Mouse (Mus musculus) liver, embryonic 14.5 days (tissue): ENCODE results near the gene Smyd3. TPM values are rescaled to one million over a fixed set of nuclear protein-coding genes. Genes with fewer than 3 reads are reported as not detected.

Experiments used
- ATAC-seq: fragments of 200-750 bp; cut with Nextera tagmentation; 2 replicates; pipeline ENCODE4 v1.8.0; 2017; ENCODE audit warnings: moderate number of reproducible peaks, mild to moderate bottlenecking, moderate library complexity; ENCODE audit not compliant: insufficient read depth
- DNase-seq, 3 experiments: peaks; one replicate each; pipeline ENCODE4 v3.0.0-alpha.2; 2012 to 2013; ENCODE audit warnings: low read depth in 3 of 3, low spot score in 3 of 3
- H3K27ac ChIP-seq: fragments of 300-500 bp; sonication (generic); 2 replicates; pipeline ENCODE4 v1.5.1; 2014; ENCODE audit warnings: moderate library complexity, mild to moderate bottlenecking, control low read depth, inconsistent platforms
- H3K27me3 ChIP-seq: fragments of 300-500 bp; sonication (generic); 2 replicates; pipeline ENCODE4 v1.6.1; 2014; ENCODE audit warnings: mild to moderate bottlenecking, low read length, moderate library complexity; ENCODE audit not compliant: control insufficient read depth, insufficient read depth
- H3K36me3 ChIP-seq: fragments of 300-500 bp; sonication (generic); replicated peaks from 2 replicates; pipeline ENCODE4 v1.6.1; 2014; ENCODE audit warnings: low read depth; ENCODE audit not compliant: control insufficient read depth, insufficient read depth
- H3K4me1 ChIP-seq, 2 experiments: fragments of 200-500 bp in 1 of 2; fragments of 300-500 bp in 1 of 2; sonication (generic) in 1 of 2; replicated peaks; 2 replicates each; pipeline ENCODE4 v1.6.1; 2012 to 2014; ENCODE audit warnings: antibody characterized with exemption in 1 of 2, inconsistent platforms in 1 of 2, low read length in 1 of 2; ENCODE audit not compliant: control insufficient read depth in 2 of 2, insufficient read depth in 2 of 2
- H3K4me2 ChIP-seq: fragments of 300-500 bp; sonication (generic); 2 replicates; pipeline ENCODE4 v1.6.1; 2014; ENCODE audit warnings: low read depth, mild to moderate bottlenecking, control low read depth, moderate library complexity
- H3K4me3 ChIP-seq, 2 experiments: fragments of 200-500 bp in 1 of 2; fragments of 300-500 bp in 1 of 2; sonication (generic) in 1 of 2; 2 replicates each; pipeline ENCODE4 v1.5.1; 2012 to 2014; ENCODE audit warnings: low read depth in 2 of 2, low read length in 2 of 2, mild to moderate bottlenecking in 2 of 2, control low read depth in 1 of 2, inconsistent platforms in 1 of 2, moderate library complexity in 1 of 2; ENCODE audit not compliant: insufficient read depth in 1 of 2
- H3K9ac ChIP-seq: fragments of 300-500 bp; sonication (generic); replicated peaks from 2 replicates; pipeline ENCODE4 v1.6.1; 2014; ENCODE audit warnings: mild to moderate bottlenecking, control low read depth, moderate library complexity
- H3K9me3 ChIP-seq: fragments of 300-500 bp; sonication (generic); 2 replicates; pipeline ENCODE4 v1.6.1; 2016; ENCODE audit warnings: low read length, mixed read lengths; ENCODE audit not compliant: control insufficient read depth
- CTCF ChIP-seq: IDR thresholded peaks from 2 replicates; pipeline ENCODE4 v1.5.1; 2016; ENCODE audit warnings: antibody characterized with exemption, low read depth, control low read depth
- EP300 ChIP-seq: IDR thresholded peaks from 2 replicates; pipeline ENCODE4 v1.6.1; 2016; ENCODE audit warnings: antibody characterized with exemption, low read depth
- WGBS: fragments of 180-500 bp; shearing (Covaris S2); extraction: QIAGEN DNeasy Blood & Tissue Kit; methylation state at CpG from one replicate; pipeline ENCODE4 v1.1.7; 2014; ENCODE audit not compliant: insufficient replicate concordance; 5-methylcytosine and 5-hydroxymethylcytosine counted together
- polyA plus RNA-seq, 2 experiments: library from polyadenylated mRNA; depleted of rRNA in 1 of 2; stranded (reverse) in 1 of 2; unstranded in 1 of 2; fragments of >200 nt; fragmentation: Nextera tagmentation in 1 of 2; extraction: Ambion mirVana in 1 of 2; gene quantifications; 2 replicates each; pipeline versions ENCODE4 v1.2.1 to v1.2.3; 2012 to 2014

Gene Smyd3
- polyA plus RNA-seq, 2 experiments = 2.6 to 6.6 TPM

DNA sequence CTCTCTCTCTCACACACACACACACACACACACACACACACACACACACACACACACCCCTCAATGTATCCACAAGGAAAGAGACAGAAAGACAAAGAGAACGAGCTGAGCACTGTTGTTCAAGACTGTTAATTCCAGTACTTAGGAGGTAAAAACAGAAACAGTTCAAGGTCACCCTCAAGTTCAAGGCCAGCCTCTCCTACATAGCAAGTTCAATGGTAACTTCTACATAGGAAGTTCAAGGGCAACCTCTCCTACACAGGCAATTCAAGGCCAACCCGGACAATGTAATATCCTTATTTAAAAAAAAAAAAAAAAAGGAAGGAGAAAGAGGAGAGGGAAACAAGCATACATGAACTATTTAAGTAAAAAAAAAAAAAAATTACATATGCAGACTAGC lies 30.6 kb downstream of the Smyd3 start:
- 73% methylated on average over 2 of the region's 2 CpGs for WGBS

DNA sequence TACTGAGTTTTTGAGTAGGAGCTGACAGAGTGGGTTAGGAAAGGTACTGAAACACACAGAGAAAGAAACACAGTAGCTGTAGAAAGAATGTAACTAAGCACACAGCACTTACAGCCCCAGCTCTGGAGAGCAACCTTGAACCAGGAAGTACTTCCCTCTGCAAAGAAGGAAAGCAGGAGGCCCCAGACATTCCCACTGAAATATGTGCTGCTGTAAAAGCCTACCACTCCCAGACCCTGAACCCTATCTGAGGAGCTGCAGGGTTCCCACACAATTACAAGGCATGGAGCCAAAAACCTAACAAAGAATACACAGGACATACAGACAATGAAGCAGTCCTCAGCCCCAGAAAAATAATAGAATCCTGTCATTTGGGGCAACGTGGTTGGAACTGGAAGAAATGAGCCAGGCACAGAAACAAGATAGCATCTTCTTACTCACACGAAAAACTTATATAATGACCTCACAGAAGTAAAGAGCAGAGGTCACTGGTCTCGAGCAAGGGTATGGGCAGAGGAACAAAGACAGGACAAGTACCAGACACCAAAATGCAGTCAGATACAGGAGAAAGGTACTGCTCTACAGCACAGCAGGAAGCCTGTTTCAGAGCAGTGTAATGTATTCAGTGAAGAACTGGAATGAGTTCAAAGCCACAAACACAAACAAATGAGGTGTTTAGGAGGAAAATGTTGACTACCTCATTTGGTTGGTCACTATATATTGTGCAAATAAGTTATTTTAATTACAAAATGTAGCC lies 31.9 kb downstream of the Smyd3 start:
- H3K9ac ChIP-seq = no peak overlapping the region
- no peaks in the 10 kb centered on the region for H3K4me1 ChIP-seq
- DNase-seq (no peak), ATAC-seq (no peak)
- no peak overlapping the region for H3K4me2 ChIP-seq
- no peak overlapping the region for H3K4me3 ChIP-seq
- H3K9me3 ChIP-seq = no peaks in the 10 kb centered on the region
- H3K27me3 ChIP-seq = no peaks in the 10 kb centered on the region
- H3K27ac ChIP-seq = no peak overlapping the region
- H3K36me3 ChIP-seq = no peaks in the 10 kb centered on the region
- WGBS = 37% methylated on average over 3 of the region's 3 CpGs
- TF ChIP-seq EP300 = no peak
- no peak for TF ChIP-seq CTCF

More for the DNA sequence above, 30.6 kb downstream of the Smyd3 start:
- TF ChIP-seq EP300 (no peak), CTCF (no peak)
- Histone ChIP-seq H3K4me2 (no peak overlapping the region), H3K4me3 (no peak overlapping the region), H3K4me1 (no peaks in the 10 kb centered on the region), H3K36me3 (no peaks in the 10 kb centered on the region), H3K27ac (no peak overlapping the region), H3K9ac (no peak overlapping the region), H3K9me3 (no peaks in the 10 kb centered on the region), H3K27me3 (no peaks in the 10 kb centered on the region)
- no peak for ATAC-seq
- DNase-seq = no peak

DNA sequence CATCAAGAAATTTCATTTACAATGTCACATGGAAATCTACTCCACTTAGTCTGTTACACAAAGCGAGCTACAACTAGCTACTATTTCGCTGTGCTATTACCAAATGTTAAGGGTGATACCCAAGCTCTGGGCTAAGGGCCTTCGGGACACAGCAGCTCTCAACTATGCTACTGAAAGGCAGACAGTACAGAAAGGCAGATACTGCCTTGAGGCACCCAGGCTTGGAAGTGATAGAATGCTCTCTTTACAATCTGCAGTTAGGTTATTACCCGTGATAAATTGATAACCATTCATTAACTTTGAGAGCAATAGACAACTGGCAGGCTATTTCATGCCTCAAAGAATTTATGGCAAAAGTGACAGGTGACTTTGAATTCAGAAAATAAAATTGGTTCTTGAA lies 37.0 kb downstream of the Smyd3 start:
- Histone ChIP-seq H3K4me2 (no peak overlapping the region), H3K27ac (no peak overlapping the region), H3K4me3 (no peak overlapping the region), H3K36me3 (no peaks in the 10 kb centered on the region), H3K4me1 (no peaks in the 10 kb centered on the region), H3K9ac (no peak overlapping the region), H3K9me3 (no peaks in the 10 kb centered on the region), H3K27me3 (no peaks in the 10 kb centered on the region)
- no peak for DNase-seq
- TF ChIP-seq EP300 (no peak), CTCF (no peak)
- no peak for ATAC-seq
- WGBS = 68% methylated on average over 4 of the region's 4 CpGs

DNA sequence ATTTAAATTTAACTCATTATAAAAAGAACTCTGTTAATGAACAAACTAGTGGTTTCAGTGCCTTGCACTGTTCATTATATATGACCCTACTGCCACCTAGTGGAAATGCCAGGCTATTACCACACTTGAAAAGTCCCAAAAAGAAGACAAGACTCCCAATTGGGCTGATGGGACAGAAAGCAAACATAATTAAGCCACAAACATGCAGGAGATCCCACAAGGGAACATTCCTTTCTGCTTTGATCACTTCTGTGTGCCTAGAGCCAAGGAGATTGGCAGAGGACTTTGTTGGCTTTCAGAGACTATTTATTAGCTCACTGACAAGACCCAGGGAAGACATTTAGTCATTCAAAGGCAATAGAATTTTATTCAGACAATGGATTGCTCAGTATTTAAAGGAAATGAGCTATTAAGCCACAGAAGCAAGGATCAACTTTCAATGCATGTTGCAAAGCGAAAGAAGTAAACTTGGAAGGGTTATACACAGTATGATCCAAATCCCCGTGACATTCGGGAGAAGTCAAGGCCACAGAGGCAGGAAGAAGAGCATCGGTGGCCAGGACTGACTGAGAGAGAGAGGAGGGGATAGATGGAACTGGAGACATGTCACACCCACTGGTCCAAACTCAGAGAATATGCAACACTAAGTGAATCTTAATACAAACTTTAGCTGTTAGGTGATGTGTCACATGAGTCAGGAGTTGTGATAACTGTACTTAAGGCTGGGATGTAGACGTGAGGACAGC lies 40.5 kb downstream of the Smyd3 start:
- Histone ChIP-seq H3K36me3 (no peaks in the 10 kb centered on the region), H3K4me2 (no peak overlapping the region), H3K4me1 (no peaks in the 10 kb centered on the region), H3K27ac (no peak overlapping the region), H3K9ac (no peak overlapping the region), H3K9me3 (no peaks in the 10 kb centered on the region; the same call in 1 of the 2 replicates), H3K27me3 (no peaks in the 10 kb centered on the region), H3K4me3 (no peak overlapping the region)
- TF ChIP-seq CTCF (peak; percentile 68), EP300 (no peak)
- no peak for ATAC-seq
- 66% methylated on average over 5 of the region's 5 CpGs for WGBS
- peak; percentile 12 to 30 (median 19) for DNase-seq

DNA sequence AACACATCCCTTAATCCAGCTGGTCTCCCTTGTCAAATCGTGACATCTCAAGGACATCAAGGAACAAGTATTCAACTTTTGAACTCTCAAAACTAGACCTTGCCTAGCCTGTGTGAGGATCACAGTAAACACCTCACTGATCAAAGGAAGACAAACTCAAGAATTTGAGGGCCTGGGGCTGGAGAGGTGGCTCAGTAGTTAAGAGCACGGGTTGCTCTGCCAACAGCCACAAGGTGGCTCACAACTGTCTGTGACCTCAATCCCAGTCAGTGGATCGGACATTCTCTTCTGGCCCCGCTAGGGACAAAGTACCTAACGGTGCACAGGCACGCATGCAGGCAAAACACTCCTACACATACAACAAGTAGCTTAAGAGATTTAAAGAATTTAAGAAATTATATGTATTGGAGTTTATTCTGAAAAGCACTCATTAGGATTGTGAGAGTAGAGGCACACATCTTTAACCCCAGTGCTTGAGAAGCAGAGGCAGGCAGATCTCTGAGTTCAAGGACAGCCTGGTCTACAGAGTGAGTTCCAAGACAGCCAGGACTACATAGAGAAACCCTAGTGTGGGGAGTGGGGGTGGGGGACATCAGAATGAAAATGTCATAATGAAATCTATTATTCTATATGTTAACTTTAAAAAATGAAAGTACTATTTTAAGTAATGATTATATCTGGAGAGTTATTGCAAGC lies 41.2 kb downstream of the Smyd3 start:
- ATAC-seq = no peak
- WGBS = 61% methylated on average over 6 of the region's 6 CpGs
- no peak for DNase-seq

More for the DNA sequence above, 41.2 kb downstream of the Smyd3 start:
- no peaks in the 10 kb centered on the region for H3K36me3 ChIP-seq
- TF ChIP-seq EP300 = no peak
- TF ChIP-seq CTCF = 0 out of 2 replicates have a peak, but pooled peaks have one; percentile 19
- no peaks in the 10 kb centered on the region for H3K4me1 ChIP-seq
- H3K4me2 ChIP-seq = no peak overlapping the region
- no peaks in the 10 kb centered on the region for H3K27me3 ChIP-seq
- H3K4me3 ChIP-seq = no peak overlapping the region
- no peak overlapping the region for H3K27ac ChIP-seq
- no peak overlapping the region for H3K9ac ChIP-seq
- no peaks in the 10 kb centered on the region; the same call in 1 of the 2 replicates for H3K9me3 ChIP-seq
